Mouse (Mus musculus) megakaryocyte, embryonic 14.5 days (primary cell): ENCODE measurements around the gene Gucd1.

ENCODE experiments used
- FLI1 ChIP-seq: IDR thresholded peaks from 2 replicates; pipeline ENCODE4 v1.6.1; 2012; ENCODE audit warnings: low read length, inconsistent platforms, mixed read lengths
- GATA1 ChIP-seq: IDR thresholded peaks from 3 replicates; pipeline ENCODE4 v1.6.1; 2012; ENCODE audit warnings: mixed read lengths, low read length, inconsistent platforms, borderline replicate concordance

- TF ChIP-seq GATA1 (no peak), FLI1 (no peak)
These were observed 17.7 kb upstream of the Gucd1 start for GRCm38 (mm10) chr10:75535423-75535822.
